Mouse (Mus musculus) cerebellum, postnatal 10 days (tissue): ENCODE measurements around the gene Gm4788.
"Not testable (repeated sequence)": the region's sequence is repeated elsewhere in the genome, so short reads cannot be mapped to it uniquely, and the experiment has no call there.

Experiments used
- DNase-seq, 2 experiments: peaks; one replicate each; pipeline ENCODE4 v3.0.0; 2021; ENCODE audit warnings: mixed read lengths in 2 of 2

Gm4788 gene

GRCm38 (mm10) chr1:139781143-139781542 lies at the start of gene Gm4788:
Gene Gm4788 (minus strand): TSS chr1:139781243.
- no peak for DNase-seq

- no peak for DNase-seq
Observed at GRCm38 (mm10) chr1:139808594-139808993, 27.6 kb upstream of the Gm4788 start.

GRCm38 (mm10) chr1:139769913-139770312 lies 11.1 kb downstream of the Gm4788 start:
- DNase-seq: not testable (repeated sequence)

GRCm38 (mm10) chr1:139716681-139717080 lies 64.4 kb downstream of the Gm4788 start:
- not testable (repeated sequence) for DNase-seq

- not testable (repeated sequence) for DNase-seq
Observed at GRCm38 (mm10) chr1:139716249-139716648, 64.8 kb downstream of the Gm4788 start.

- DNase-seq: not testable (repeated sequence)
Observed at GRCm38 (mm10) chr1:139649921-139650320, 131.1 kb downstream of the Gm4788 start.
